ENCODE assay signal across 17 mouse cellular contexts in the genomic region with DNA sequence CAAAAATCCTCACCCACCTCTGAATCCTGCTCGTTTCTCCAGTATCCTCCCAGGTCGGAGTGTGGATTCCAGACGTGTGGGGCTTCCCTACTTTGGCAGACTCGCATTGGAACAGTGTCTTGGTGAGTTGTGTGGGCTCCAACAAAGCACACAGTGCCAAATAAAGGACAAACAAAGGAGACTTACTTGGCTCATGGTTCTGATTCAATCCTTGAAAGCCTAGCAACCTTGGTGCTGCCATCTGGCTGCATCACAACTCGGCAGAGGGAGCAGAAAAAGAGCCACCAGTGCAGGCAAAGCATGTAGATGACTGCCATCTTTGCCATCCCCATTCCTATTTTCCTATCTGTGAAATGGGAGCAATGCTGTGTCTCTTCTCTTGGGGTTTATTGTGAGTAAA.
DNase-seq lines count a peak whose midpoint lies in the region; ATAC-seq and TF ChIP-seq lines count a peak whose summit lies in the region.
"Had no signal": no experiment of that assay in that cellular context is flagged by ENCODE, and none has a peak within 500 bp of the region (broad histone marks: within the 10 kb centered on the region; RNA-seq: fewer than 3 reads in every experiment).

No protein-coding gene starts in this region.

- no peak overlapping the region for H3K4me3 ChIP-seq in left cerebral cortex, adult 2 months
- no peak overlapping the region for H3K4me3 ChIP-seq in forebrain, embryonic 14.5 days (ENCODE audit: low read depth, low read length)
- H3K4me3 ChIP-seq: embryonic facial prominence, embryonic 10.5 days; erythroblast, embryonic 14.5 days; kidney, embryonic 15.5 days; limb, embryonic 15.5 days; megakaryocyte, embryonic 14.5 days had no signal

- no peak overlapping the region for H3K9ac ChIP-seq in forebrain, embryonic 14.5 days (ENCODE audit: low read length)
- H3K9ac ChIP-seq: kidney, embryonic 15.5 days; limb, embryonic 15.5 days had no signal

- H3K27ac ChIP-seq in left cerebral cortex, adult 2 months: no peak overlapping the region
- peak overlapping the region; percentile 23; the same call in 1 of the 2 replicates for H3K27ac ChIP-seq in forebrain, embryonic 14.5 days (ENCODE audit: low read depth, low read length)
- H3K27ac ChIP-seq: embryonic facial prominence, embryonic 10.5 days; kidney, embryonic 15.5 days; limb, embryonic 15.5 days had no signal

- peak; percentile 60 to 80 for DNase-seq in cerebellum, postnatal 10 days
- DNase-seq in cerebellum, adult 9-11 months: no peak
- DNase-seq in heart, adult 8-10 months (ENCODE audit: low spot score): peak; percentile 3
- DNase-seq in heart, postnatal 4 days: no peak
- no peak for DNase-seq in left cerebral cortex, adult 2 months (ENCODE audit: extremely low spot score in 1 of 2, low spot score in 2 of 2)
- DNase-seq in left cerebral cortex, adult 8-10 months (ENCODE audit: low spot score in 2 of 2): no peak
- peak; percentile 85 for DNase-seq in forebrain, embryonic 14.5 days (ENCODE audit: low spot score)
- no peak for DNase-seq in ovary, postnatal 14 days (ENCODE audit: low spot score)
- DNase-seq: lung, postnatal 10 days had no signal

- no peak overlapping the region for H3K4me2 ChIP-seq in forebrain, embryonic 14.5 days (ENCODE audit: low read length)
- H3K4me2 ChIP-seq: kidney, embryonic 15.5 days; limb, embryonic 15.5 days had no signal

- WGBS in forebrain, embryonic 14.5 days: 31% methylated on average over 5 of the region's 5 CpGs

- H3K4me1 ChIP-seq in forebrain, embryonic 14.5 days (ENCODE audit: control insufficient read depth, insufficient read depth, low read length): peaks cover 27% of the 10 kb centered on the region
- H3K4me1 ChIP-seq: limb, embryonic 15.5 days had no signal

- intact Hi-C loops in left cerebral cortex, adult 2 months (cut with DNase I): no loop called here

- H3K9me3 ChIP-seq in forebrain, embryonic 14.5 days (replicated peaks; ENCODE audit: control insufficient read depth, low read length): no peaks in the 10 kb centered on the region
- H3K9me3 ChIP-seq: embryonic facial prominence, embryonic 10.5 days; G1E; kidney, embryonic 15.5 days; limb, embryonic 15.5 days; megakaryocyte, embryonic 14.5 days had no signal

- ATAC-seq in forebrain, embryonic 14.5 days: peak; percentile 62
- ATAC-seq: CD4-positive, CD25-positive, alpha-beta regulatory T cell, adult 4 months; intestine, embryonic 16.5 days had no signal

- H3K36me3 ChIP-seq in forebrain, embryonic 14.5 days (ENCODE audit: control insufficient read depth, insufficient read depth, low read length): no peaks in the 10 kb centered on the region
- H3K36me3 ChIP-seq: embryonic facial prominence, embryonic 10.5 days; G1E; kidney, embryonic 15.5 days; limb, embryonic 15.5 days had no signal

- H3K27me3 ChIP-seq in forebrain, embryonic 14.5 days (replicated peaks; ENCODE audit: control insufficient read depth, insufficient read depth, low read length): no peaks in the 10 kb centered on the region
- H3K27me3 ChIP-seq: kidney, embryonic 15.5 days; limb, embryonic 15.5 days had no signal

- TF ChIP-seq CTCF in left cerebral cortex, adult 2 months (IDR thresholded peaks at IDR 0.05): peak; percentile 20

Comparison
In these comparisons a context has a peak if more than half of its experiments do, and no peak if none do; other contexts are left out.
1. DNase-seq: peak in cerebellum, postnatal 10 days (2 of 2), heart, adult 8-10 months (single experiment) and forebrain, embryonic 14.5 days (single experiment); none in cerebellum, adult 9-11 months (single experiment), heart, postnatal 4 days (single experiment), left cerebral cortex, adult 2 months (0 of 2), left cerebral cortex, adult 8-10 months (0 of 2) and ovary, postnatal 14 days (single experiment).